Mouse (Mus musculus) adrenal gland, postnatal 25 days (tissue): ENCODE measurements around the gene Ankrd65. TPM values are rescaled to one million over a fixed set of nuclear protein-coding genes. Genes with fewer than 3 reads are reported as not detected.
"Not testable (repeated sequence)": the region's sequence is repeated elsewhere in the genome, so short reads cannot be mapped to it uniquely, and the experiment has no call there.

Experiments
- DNase-seq: peaks from one replicate; pipeline ENCODE4 v3.0.0; 2021; ENCODE audit warnings: mixed read lengths
- total RNA-seq: library from RNA; stranded (reverse); gene quantifications from 2 replicates; pipeline ENCODE4 v1.2.3, GENCODE M21; 2021

Gene Ankrd65
- total RNA-seq, 1 experiment from 2014 or later, result not detected

- DNase-seq, result peak; percentile 41
Measured at GRCm38 (mm10) chr4:155774971-155775740, 15.1 kb upstream of the Ankrd65 start.

GRCm38 (mm10) chr4:155775855-155776254 is 14.4 kb upstream of the Ankrd65 start:
- DNase-seq, result peak; percentile 54

GRCm38 (mm10) chr4:155776704-155777335 is 13.4 kb upstream of the Ankrd65 start:
- no peak for DNase-seq

GRCm38 (mm10) chr4:155777816-155778215 is 12.4 kb upstream of the Ankrd65 start:
- DNase-seq, result peak; percentile 45

- no peak for DNase-seq
Measured at GRCm38 (mm10) chr4:155779498-155779897, 10.7 kb upstream of the Ankrd65 start.

- peak; percentile 37 for DNase-seq
Measured at GRCm38 (mm10) chr4:155780895-155781294, 9.3 kb upstream of the Ankrd65 start.

- no peak for DNase-seq
Measured at GRCm38 (mm10) chr4:155783486-155784080, 6.7 kb upstream of the Ankrd65 start.

GRCm38 (mm10) chr4:155784081-155784701 is 6.0 kb upstream of the Ankrd65 start:
- peak; percentile 74 for DNase-seq

GRCm38 (mm10) chr4:155785246-155785645 is 5.0 kb upstream of the Ankrd65 start:
- DNase-seq, result no peak

GRCm38 (mm10) chr4:155785819-155786218 is 4.4 kb upstream of the Ankrd65 start, which contains the start of gene Tmem88b:
Gene Tmem88b, minus strand, starts transcription at chr4:155785874.
- DNase-seq, result no peak

GRCm38 (mm10) chr4:155788300-155788699 is 1.9 kb upstream of the Ankrd65 start:
- no peak for DNase-seq

- not testable (repeated sequence) for DNase-seq
Measured at GRCm38 (mm10) chr4:155788833-155789232, 1.4 kb upstream of the Ankrd65 start.

GRCm38 (mm10) chr4:155790650-155791161 is 467 bp downstream of the Ankrd65 start:
- DNase-seq, result no peak

- DNase-seq, result no peak
Measured at GRCm38 (mm10) chr4:155791240-155791933, 1.1 kb downstream of the Ankrd65 start.

- DNase-seq, result no peak
Measured at GRCm38 (mm10) chr4:155793730-155794129, 3.5 kb downstream of the Ankrd65 start.

- DNase-seq, result no peak
Measured at GRCm38 (mm10) chr4:155802075-155802474, 11.8 kb downstream of the Ankrd65 start.

- no peak for DNase-seq
Measured at GRCm38 (mm10) chr4:155802741-155803339, 12.6 kb downstream of the Ankrd65 start, which contains the start of gene Mrpl20. Gene Mrpl20, plus strand, starts transcription at chr4:155802878.

GRCm38 (mm10) chr4:155803340-155804041 is 13.3 kb downstream of the Ankrd65 start:
- peak; percentile 97 for DNase-seq

GRCm38 (mm10) chr4:155807841-155808240 is 17.6 kb downstream of the Ankrd65 start:
- DNase-seq, result no peak

- DNase-seq, result peak; percentile 94
Measured at GRCm38 (mm10) chr4:155811929-155812664, 21.9 kb downstream of the Ankrd65 start, which contains the start of gene Ccnl2. Gene Ccnl2, plus strand, starts transcription at chr4:155812489.
